Mouse (Mus musculus) stomach, postnatal 0 days (tissue): ENCODE data around the gene Abr.

ENCODE experiments used
- CTCF ChIP-seq: IDR thresholded peaks from 2 replicates; pipeline ENCODE4 v1.5.1; 2016; ENCODE audit warnings: antibody characterized with exemption, low read depth, mild to moderate bottlenecking, moderate library complexity
- EP300 ChIP-seq: optimal IDR thresholded peaks from 2 replicates; pipeline ENCODE3; 2016; ENCODE audit warnings: antibody characterized with exemption

GRCm38 (mm10) chr11:76405113-76405512 lies 217.0 kb downstream of the Abr start:
- TF ChIP-seq CTCF (no peak), EP300 (no peak)
